Mouse (Mus musculus) left cerebral cortex, adult 18-20 months (tissue): ENCODE data around the gene Pdk3. TPM values are rescaled to one million over a fixed set of nuclear protein-coding genes. Genes with fewer than 3 reads are reported as not detected.

Source experiments
- DNase-seq, 2 experiments: peaks; one replicate each; pipeline ENCODE4 v3.0.0; 2021 to 2022; ENCODE audit warnings: low spot score in 2 of 2, mixed read lengths in 1 of 2
- long read RNA-seq, 2 experiments: library from polyadenylated mRNA; stranded (forward); transcript quantifications; one replicate each; pipeline ENCODE4 v2.0.0; 2021
- total RNA-seq, 2 experiments: library from RNA; stranded (reverse); gene quantifications; 2 replicates each; pipeline ENCODE4 v1.2.3; 2021

The Pdk3 gene
- 10 to 100 TPM; 39.1 to 43.7 TPM for total RNA-seq
- long read RNA-seq, experiment 1, transcript Pdk3-201 (12 exons, 2,115 nt): major isoform, 51 of 59 reads
- long read RNA-seq, experiment 1, partial matches to known transcripts: 2 of 59 reads
- long read RNA-seq, experiment 1, other reads (novel, unspliced or antisense): 6 of 59 reads
- long read RNA-seq, experiment 2, transcript Pdk3-201 (12 exons, 2,115 nt): major isoform, 52 of 57 reads
- long read RNA-seq, experiment 2, partial matches to known transcripts: 0 of 57 reads
- long read RNA-seq, experiment 2, other reads (novel, unspliced or antisense): 5 of 57 reads

GRCm38 (mm10) chrX:93831561-93832336 is at the start of gene Pdk3:
TSS of gene Pdk3 (minus strand) at chrX:93832201.
- peak; percentile 70 to 82 for DNase-seq

- no peak for DNase-seq
These were observed 45.6 kb upstream of the Pdk3 start for GRCm38 (mm10) chrX:93877634-93878016.

GRCm38 (mm10) chrX:93876981-93877633 is 45.1 kb upstream of the Pdk3 start:
- no peak for DNase-seq

GRCm38 (mm10) chrX:93863393-93863792 is 31.4 kb upstream of the Pdk3 start:
- no peak for DNase-seq

GRCm38 (mm10) chrX:93862525-93863086 is 30.6 kb upstream of the Pdk3 start:
- no peak for DNase-seq

- DNase-seq: no peak
These were observed 25.8 kb upstream of the Pdk3 start for GRCm38 (mm10) chrX:93857756-93858155.

GRCm38 (mm10) chrX:93832337-93832884 is 410 bp upstream of the Pdk3 start:
- no peak for DNase-seq

- no peak for DNase-seq
These were observed 6.2 kb downstream of the Pdk3 start for GRCm38 (mm10) chrX:93825787-93826186.

GRCm38 (mm10) chrX:93808040-93808439 is 24.0 kb downstream of the Pdk3 start:
- no peak for DNase-seq

GRCm38 (mm10) chrX:93793168-93793567 is 38.8 kb downstream of the Pdk3 start:
- DNase-seq: peak; percentile 16 to 27

GRCm38 (mm10) chrX:93789562-93789961 is 42.4 kb downstream of the Pdk3 start:
- no peak for DNase-seq

GRCm38 (mm10) chrX:93760770-93761169 is 71.2 kb downstream of the Pdk3 start:
- no peak for DNase-seq

GRCm38 (mm10) chrX:93756867-93757455 is 75.0 kb downstream of the Pdk3 start:
- no peak for DNase-seq

- no peak for DNase-seq
These were observed 76.7 kb downstream of the Pdk3 start for GRCm38 (mm10) chrX:93755210-93755842.

- no peak for DNase-seq
These were observed 81.4 kb downstream of the Pdk3 start for GRCm38 (mm10) chrX:93750566-93750965.

- no peak for DNase-seq
These were observed 82.8 kb downstream of the Pdk3 start for GRCm38 (mm10) chrX:93749165-93749564.

- DNase-seq: no peak
These were observed 98.8 kb downstream of the Pdk3 start for GRCm38 (mm10) chrX:93732975-93733748.

GRCm38 (mm10) chrX:93732407-93732806 is 99.6 kb downstream of the Pdk3 start:
- DNase-seq: no peak

GRCm38 (mm10) chrX:93730854-93731253 is 101.1 kb downstream of the Pdk3 start:
- no peak for DNase-seq

- no peak for DNase-seq
These were observed 102.5 kb downstream of the Pdk3 start for GRCm38 (mm10) chrX:93729529-93729928.
